Mouse (Mus musculus) forebrain, embryonic 11.5 days (tissue): ENCODE measurements around the gene Olfml2b. TPM values are rescaled to one million over a fixed set of nuclear protein-coding genes. Genes with fewer than 3 reads are reported as not detected.

ENCODE experiments used
- ATAC-seq: fragments of 200-750 bp; cut with Nextera tagmentation; replicated peaks from 2 replicates; pipeline ENCODE4 v1.8.0; 2017; ENCODE audit warnings: moderate TSS enrichment; ENCODE audit not compliant: low FRiP score
- DNase-seq: peaks from one replicate; pipeline ENCODE4 v3.0.0-alpha.2; 2017; ENCODE audit warnings: low spot score
- H3K27ac ChIP-seq: fragments of 300-500 bp; sonication (generic); 2 replicates; pipeline ENCODE4 v1.5.1; 2014; ENCODE audit warnings: low read depth, low read length
- H3K27me3 ChIP-seq: fragments of 300-500 bp; sonication (generic); 2 replicates; pipeline ENCODE4 v1.6.1; 2014; ENCODE audit warnings: mild to moderate bottlenecking, low read length, mixed read lengths; ENCODE audit not compliant: control insufficient read depth, insufficient read depth
- H3K36me3 ChIP-seq: fragments of 300-500 bp; sonication (generic); 2 replicates; pipeline ENCODE4 v1.6.1; 2014; ENCODE audit warnings: mild to moderate bottlenecking, low read length, moderate library complexity, mixed read lengths; ENCODE audit not compliant: control insufficient read depth, insufficient read depth
- H3K4me1 ChIP-seq: fragments of 300-500 bp; sonication (generic); replicated peaks from 2 replicates; pipeline ENCODE4 v1.6.1; 2014; ENCODE audit warnings: low read length, mixed read lengths; ENCODE audit not compliant: control insufficient read depth, insufficient read depth
- H3K4me2 ChIP-seq: fragments of 300-500 bp; sonication (generic); 2 replicates; pipeline ENCODE4 v1.6.1; 2014; ENCODE audit warnings: low read depth, mild to moderate bottlenecking, low read length, moderate library complexity, mixed read lengths; ENCODE audit not compliant: severe bottlenecking
- H3K4me3 ChIP-seq: fragments of 300-500 bp; sonication (generic); 2 replicates; pipeline ENCODE4 v1.5.1; 2014; ENCODE audit warnings: low read depth, low read length
- H3K9ac ChIP-seq: fragments of 300-500 bp; sonication (generic); 2 replicates; pipeline ENCODE4 v1.6.1; 2014; ENCODE audit warnings: low read length
- H3K9me3 ChIP-seq: fragments of 300-500 bp; sonication (generic); 2 replicates; pipeline ENCODE4 v1.6.1; 2016; ENCODE audit warnings: low read length, mixed read lengths; ENCODE audit not compliant: control insufficient read depth
- WGBS: fragments of 180-500 bp; shearing (Covaris S2); extraction: QIAGEN DNeasy Blood & Tissue Kit; methylation state at CpG from one replicate; pipeline ENCODE4 v1.1.7; 2014; 5-methylcytosine and 5-hydroxymethylcytosine counted together
- polyA plus RNA-seq: library from polyadenylated mRNA; unstranded; fragments of >200 nt; fragmentation: Nextera tagmentation; extraction: Ambion mirVana; gene quantifications from 2 replicates; pipeline ENCODE4 v1.2.1, GENCODE M21; 2014

Olfml2b gene
- polyA plus RNA-seq, 1 experiment from 2014 or later: 4.4 TPM

GRCm38 (mm10) chr1:170611631-170612030 is 32.7 kb upstream of the Olfml2b start:
- ATAC-seq: no peak
- H3K4me3 ChIP-seq: no peak overlapping the region
- H3K4me1 ChIP-seq: no peaks in the 10 kb centered on the region
- no peak overlapping the region for H3K27ac ChIP-seq
- no peaks in the 10 kb centered on the region for H3K27me3 ChIP-seq
- H3K4me2 ChIP-seq: no peak overlapping the region
- 96% methylated on average over 3 of the region's 3 CpGs for WGBS
- DNase-seq: no peak
- no peaks in the 10 kb centered on the region for H3K36me3 ChIP-seq
- H3K9me3 ChIP-seq: no peaks in the 10 kb centered on the region
- H3K9ac ChIP-seq: no peak overlapping the region

- Histone ChIP-seq H3K4me1 (no peaks in the 10 kb centered on the region), H3K36me3 (no peaks in the 10 kb centered on the region), H3K9ac (no peak overlapping the region), H3K27ac (no peak overlapping the region), H3K4me3 (no peak overlapping the region), H3K27me3 (no peaks in the 10 kb centered on the region), H3K4me2 (no peak overlapping the region), H3K9me3 (no peaks in the 10 kb centered on the region)
- peak; percentile 78 for DNase-seq
- 62% methylated on average over 18 of the region's 18 CpGs for WGBS
- peak; percentile 95 for ATAC-seq
These were observed 31.1 kb upstream of the Olfml2b start for GRCm38 (mm10) chr1:170612968-170613872.

GRCm38 (mm10) chr1:170619686-170620374 is 24.5 kb upstream of the Olfml2b start:
- ATAC-seq: no peak
- Histone ChIP-seq H3K4me1 (no peaks in the 10 kb centered on the region), H3K9me3 (no peaks in the 10 kb centered on the region), H3K27ac (no peak overlapping the region), H3K36me3 (no peaks in the 10 kb centered on the region), H3K9ac (no peak overlapping the region), H3K4me3 (no peak overlapping the region), H3K4me2 (no peak overlapping the region), H3K27me3 (no peaks in the 10 kb centered on the region)
- DNase-seq: no peak
- 86% methylated on average over 2 of the region's 2 CpGs for WGBS

- WGBS: 83% methylated on average over 5 of the region's 5 CpGs
- no peak overlapping the region for H3K9ac ChIP-seq
- H3K4me3 ChIP-seq: no peak overlapping the region
- H3K36me3 ChIP-seq: no peaks in the 10 kb centered on the region
- no peak overlapping the region for H3K4me2 ChIP-seq
- H3K9me3 ChIP-seq: no peaks in the 10 kb centered on the region
- no peaks in the 10 kb centered on the region for H3K27me3 ChIP-seq
- no peaks in the 10 kb centered on the region for H3K4me1 ChIP-seq
- ATAC-seq: no peak
- DNase-seq: no peak
- no peak overlapping the region for H3K27ac ChIP-seq
These were observed 21.4 kb upstream of the Olfml2b start for GRCm38 (mm10) chr1:170622934-170623333.

GRCm38 (mm10) chr1:170623432-170623831 is 20.9 kb upstream of the Olfml2b start:
- no peaks in the 10 kb centered on the region for H3K9me3 ChIP-seq
- WGBS: 91% methylated on average over 1 of the region's 1 CpGs
- DNase-seq: no peak
- H3K4me3 ChIP-seq: no peak overlapping the region
- ATAC-seq: no peak
- H3K4me1 ChIP-seq: no peaks in the 10 kb centered on the region
- H3K4me2 ChIP-seq: no peak overlapping the region
- H3K27me3 ChIP-seq: no peaks in the 10 kb centered on the region
- H3K36me3 ChIP-seq: no peaks in the 10 kb centered on the region
- no peak overlapping the region for H3K27ac ChIP-seq
- H3K9ac ChIP-seq: no peak overlapping the region

- Histone ChIP-seq H3K4me2 (no peak overlapping the region), H3K4me1 (no peaks in the 10 kb centered on the region), H3K36me3 (no peaks in the 10 kb centered on the region), H3K27me3 (no peaks in the 10 kb centered on the region), H3K27ac (no peak overlapping the region), H3K9me3 (no peaks in the 10 kb centered on the region), H3K4me3 (no peak overlapping the region), H3K9ac (no peak overlapping the region)
- DNase-seq (no peak), ATAC-seq (no peak)
- 90% methylated on average over 4 of the region's 4 CpGs for WGBS
These were observed 13.8 kb upstream of the Olfml2b start for GRCm38 (mm10) chr1:170630489-170630888.

- Histone ChIP-seq H3K27me3 (no peaks in the 10 kb centered on the region), H3K4me1 (no peaks in the 10 kb centered on the region), H3K27ac (no peak overlapping the region), H3K9ac (no peak overlapping the region), H3K4me3 (no peak overlapping the region), H3K9me3 (no peaks in the 10 kb centered on the region), H3K36me3 (no peaks in the 10 kb centered on the region), H3K4me2 (no peak overlapping the region)
- 89% methylated on average over 5 of the region's 5 CpGs for WGBS
- no peak for DNase-seq
- no peak for ATAC-seq
These were observed 12.8 kb upstream of the Olfml2b start for GRCm38 (mm10) chr1:170631571-170631970.

- Histone ChIP-seq H3K9me3 (no peaks in the 10 kb centered on the region), H3K4me1 (no peaks in the 10 kb centered on the region), H3K36me3 (no peaks in the 10 kb centered on the region), H3K4me2 (no peak overlapping the region), H3K27me3 (no peaks in the 10 kb centered on the region), H3K27ac (no peak overlapping the region), H3K4me3 (no peak overlapping the region), H3K9ac (no peak overlapping the region)
- WGBS: 12% methylated on average over 3 of the region's 3 CpGs
- DNase-seq (peak; percentile 81), ATAC-seq (peak; percentile 66)
These were observed 11.9 kb upstream of the Olfml2b start for GRCm38 (mm10) chr1:170632385-170632784.
